Mouse (Mus musculus): ENCODE results near the gene Trp53tg5. TPM values are rescaled to one million over a fixed set of nuclear protein-coding genes. Genes with fewer than 3 reads are reported as not detected.

The Trp53tg5 gene
- polyA plus RNA-seq, 1 experiment from 2014 or later = not detected

DNA sequence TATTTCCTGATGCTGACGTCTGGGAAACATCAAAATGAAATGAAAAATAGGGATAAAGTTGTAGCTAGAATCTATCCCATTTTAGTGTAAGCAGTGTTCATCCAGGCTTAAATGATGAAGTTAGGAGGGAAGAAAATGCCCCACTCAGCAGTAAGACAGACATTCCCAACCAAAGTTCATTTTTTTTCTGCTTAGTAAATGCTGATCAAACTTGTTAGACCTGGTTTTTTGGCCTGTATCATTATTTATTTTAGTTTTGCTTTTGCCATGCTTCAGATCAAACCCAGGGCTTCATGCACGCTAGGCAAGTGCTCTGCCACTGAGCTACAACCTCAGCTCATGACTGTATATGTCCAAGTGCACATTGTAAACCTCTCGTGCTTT lies 27.4 kb downstream of the Trp53tg5 start:
- H3K4me3 ChIP-seq (replicated peaks; ENCODE audit: low read length) = no peak overlapping the region
- H3K9ac ChIP-seq (ENCODE audit: low read length) = no peak overlapping the region
- WGBS = 70% methylated on average over 3 of the region's 3 CpGs
- no peaks in the 10 kb centered on the region for H3K36me3 ChIP-seq (ENCODE audit: control insufficient read depth, insufficient read depth, low read length)
- no peak for ATAC-seq (ENCODE audit: insufficient read depth, low FRiP score)
- H3K4me1 ChIP-seq (ENCODE audit: control insufficient read depth, insufficient read depth, low read length) = peaks cover 23% of the 10 kb centered on the region
- H3K9me3 ChIP-seq (replicated peaks; ENCODE audit: control insufficient read depth, low read length) = no peaks in the 10 kb centered on the region
- no peaks in the 10 kb centered on the region for H3K27me3 ChIP-seq (ENCODE audit: control insufficient read depth, insufficient read depth, low read length)
- no peak overlapping the region for H3K4me2 ChIP-seq (ENCODE audit: low read depth, low read length)
- no peak overlapping the region for H3K27ac ChIP-seq (ENCODE audit: low read length)

DNA sequence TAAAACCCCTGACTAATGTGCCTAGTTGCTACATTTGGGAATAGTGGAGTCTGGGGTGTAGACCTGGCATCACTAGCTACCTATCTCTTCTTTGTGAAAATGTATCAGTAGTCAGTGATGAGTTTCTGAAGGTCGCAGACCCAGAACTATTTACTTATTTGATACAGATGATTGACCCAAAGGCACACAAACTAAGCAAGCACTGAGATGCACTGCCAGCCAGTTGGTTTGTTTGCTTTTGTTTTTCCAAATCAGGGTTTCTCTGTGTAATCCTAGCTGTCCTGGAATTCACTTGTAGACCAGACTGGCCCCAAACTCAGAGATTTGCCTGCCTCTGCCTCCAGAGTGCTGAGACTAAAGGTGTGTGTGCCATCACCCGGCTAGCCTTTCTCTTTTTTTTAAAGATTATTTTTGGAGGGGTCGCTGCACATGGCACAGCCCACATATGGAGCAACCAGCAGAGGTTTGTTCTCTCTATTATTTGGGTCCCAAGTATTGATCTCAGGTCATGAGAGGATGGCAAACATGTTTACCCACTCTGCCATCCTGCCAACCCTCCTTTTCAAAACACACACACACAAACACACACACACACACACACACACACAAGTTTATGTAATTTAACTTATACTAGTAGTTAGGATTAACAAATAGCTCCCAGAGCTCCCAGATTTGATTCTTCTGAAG lies 28.0 kb downstream of the Trp53tg5 start:
- Histone ChIP-seq H3K27ac (ENCODE audit: low read length) (no peak overlapping the region), H3K4me3 (replicated peaks; ENCODE audit: low read length) (no peak overlapping the region), H3K4me1 (ENCODE audit: control insufficient read depth, insufficient read depth, low read length) (peaks cover 27% of the 10 kb centered on the region), H3K36me3 (ENCODE audit: control insufficient read depth, insufficient read depth, low read length) (no peaks in the 10 kb centered on the region), H3K9me3 (replicated peaks; ENCODE audit: control insufficient read depth, low read length) (no peaks in the 10 kb centered on the region), H3K27me3 (ENCODE audit: control insufficient read depth, insufficient read depth, low read length) (no peaks in the 10 kb centered on the region), H3K4me2 (ENCODE audit: low read depth, low read length) (no peak overlapping the region), H3K9ac (ENCODE audit: low read length) (no peak overlapping the region)
- WGBS = 73% methylated on average over 3 of the region's 3 CpGs
- no peak for ATAC-seq (ENCODE audit: insufficient read depth, low FRiP score)

DNA sequence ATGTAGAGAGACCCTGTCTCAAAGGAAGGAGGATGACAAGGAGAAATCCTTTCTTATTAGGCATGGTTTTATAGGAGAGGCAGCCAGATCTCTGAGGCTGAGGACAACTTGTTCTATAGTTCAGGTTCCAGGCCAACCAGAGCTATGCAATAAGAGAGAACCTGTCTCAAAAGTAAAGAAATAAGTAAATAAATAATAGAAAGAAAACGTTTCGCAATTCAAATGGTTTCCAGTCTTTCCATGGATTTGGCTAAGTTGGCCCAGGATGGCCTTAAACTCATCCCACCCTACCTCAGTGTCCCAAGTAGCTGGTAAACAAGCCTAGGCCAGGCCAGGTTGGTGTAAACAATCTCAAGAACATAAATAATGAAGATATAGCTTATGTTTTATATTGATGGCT lies 28.8 kb downstream of the Trp53tg5 start:
- no peak overlapping the region for H3K27ac ChIP-seq (ENCODE audit: low read length)
- WGBS = 71% methylated on average over 2 of the region's 2 CpGs
- no peak overlapping the region for H3K9ac ChIP-seq (ENCODE audit: low read length)
- H3K9me3 ChIP-seq (replicated peaks; ENCODE audit: control insufficient read depth, low read length) = no peaks in the 10 kb centered on the region
- no peak overlapping the region for H3K4me2 ChIP-seq (ENCODE audit: low read depth, low read length)
- no peaks in the 10 kb centered on the region for H3K27me3 ChIP-seq (ENCODE audit: control insufficient read depth, insufficient read depth, low read length)
- H3K4me1 ChIP-seq (ENCODE audit: control insufficient read depth, insufficient read depth, low read length) = peaks cover 34% of the 10 kb centered on the region
- H3K4me3 ChIP-seq (replicated peaks; ENCODE audit: low read length) = no peak overlapping the region
- no peak for ATAC-seq (ENCODE audit: insufficient read depth, low FRiP score)
- H3K36me3 ChIP-seq (ENCODE audit: control insufficient read depth, insufficient read depth, low read length) = no peaks in the 10 kb centered on the region

DNA sequence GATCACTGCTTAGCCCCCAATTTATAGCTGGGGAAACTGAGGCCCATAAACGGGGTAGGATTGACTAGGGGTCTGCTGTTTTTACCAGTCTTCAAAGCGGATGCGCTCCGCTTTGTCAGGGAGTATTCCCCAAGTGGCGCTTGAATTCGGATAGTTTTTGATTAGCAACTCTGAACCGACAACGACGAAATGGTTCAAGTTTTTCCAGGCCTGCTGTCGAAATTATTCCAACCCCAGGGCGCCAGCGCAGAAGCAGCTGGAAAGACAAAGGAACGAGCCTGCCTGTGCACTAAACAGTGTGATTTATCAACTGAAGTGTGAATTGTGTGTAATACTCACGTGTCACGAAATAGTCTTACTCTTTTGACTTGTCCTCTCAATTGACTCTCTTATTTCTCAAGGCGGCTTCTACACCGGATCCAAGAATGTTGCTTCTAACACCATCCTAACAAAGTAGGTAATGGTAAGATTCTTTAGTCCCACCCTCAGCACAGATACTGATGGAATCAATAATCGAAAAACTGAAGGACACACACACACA lies 30.0 kb downstream of the Trp53tg5 start, which contains the start of gene Sdc4:
TSS of gene Sdc4 (minus strand) at position 428 of the 541 bp plus-strand sequence.
- no peak for ATAC-seq (ENCODE audit: insufficient read depth, low FRiP score)
- H3K36me3 ChIP-seq (ENCODE audit: control insufficient read depth, insufficient read depth, low read length) = no peaks in the 10 kb centered on the region
- peak within 1 kb of the TSS; percentile 86 for H3K27ac ChIP-seq (ENCODE audit: low read length)
- H3K9ac ChIP-seq (ENCODE audit: low read length) = peak within 1 kb of the TSS; percentile 81
- peak within 1 kb of the TSS; percentile 70 for H3K4me3 ChIP-seq (replicated peaks; ENCODE audit: low read length)
- no peaks in the 10 kb centered on the region for H3K9me3 ChIP-seq (replicated peaks; ENCODE audit: control insufficient read depth, low read length)
- peaks cover 34% of the 10 kb centered on the region for H3K4me1 ChIP-seq (ENCODE audit: control insufficient read depth, insufficient read depth, low read length)
- no peaks in the 10 kb centered on the region for H3K27me3 ChIP-seq (ENCODE audit: control insufficient read depth, insufficient read depth, low read length)
- peak within 1 kb of the TSS; percentile 60 for H3K4me2 ChIP-seq (ENCODE audit: low read depth, low read length)
- 10% methylated on average over 18 of the region's 18 CpGs for WGBS

DNA sequence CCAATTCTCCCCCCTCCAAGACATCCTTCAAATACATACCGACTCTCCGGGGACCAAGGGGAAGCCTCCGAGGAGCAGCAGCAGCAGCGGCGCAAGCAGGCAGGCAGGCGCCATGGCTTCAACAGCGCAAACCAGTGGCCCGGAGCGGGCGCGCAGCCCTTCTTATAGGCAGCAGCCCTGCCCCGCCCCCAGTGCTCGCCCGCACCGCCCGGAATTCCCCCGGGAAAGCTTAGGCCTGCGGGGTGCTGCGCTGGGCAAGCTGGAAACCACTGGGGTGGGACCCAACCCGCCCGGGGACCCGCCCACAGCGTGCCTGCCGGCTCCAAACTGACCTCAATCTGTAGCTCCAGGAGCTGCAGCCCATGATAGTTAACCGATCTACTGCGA lies 30.5 kb downstream of the Trp53tg5 start:
- Histone ChIP-seq H3K27ac (ENCODE audit: low read length) (peak overlapping the region; percentile 86), H3K27me3 (ENCODE audit: control insufficient read depth, insufficient read depth, low read length) (no peaks in the 10 kb centered on the region), H3K4me2 (ENCODE audit: low read depth, low read length) (peak overlapping the region; percentile 60), H3K4me1 (ENCODE audit: control insufficient read depth, insufficient read depth, low read length) (peaks cover 34% of the 10 kb centered on the region), H3K4me3 (replicated peaks; ENCODE audit: low read length) (peak overlapping the region; percentile 70), H3K9ac (ENCODE audit: low read length) (peak overlapping the region; percentile 81), H3K9me3 (replicated peaks; ENCODE audit: control insufficient read depth, low read length) (no peaks in the 10 kb centered on the region), H3K36me3 (ENCODE audit: control insufficient read depth, insufficient read depth, low read length) (no peaks in the 10 kb centered on the region)
- WGBS = 0% methylated on average over 26 of the region's 26 CpGs
- ATAC-seq (ENCODE audit: insufficient read depth, low FRiP score) = peak; percentile 93

DNA sequence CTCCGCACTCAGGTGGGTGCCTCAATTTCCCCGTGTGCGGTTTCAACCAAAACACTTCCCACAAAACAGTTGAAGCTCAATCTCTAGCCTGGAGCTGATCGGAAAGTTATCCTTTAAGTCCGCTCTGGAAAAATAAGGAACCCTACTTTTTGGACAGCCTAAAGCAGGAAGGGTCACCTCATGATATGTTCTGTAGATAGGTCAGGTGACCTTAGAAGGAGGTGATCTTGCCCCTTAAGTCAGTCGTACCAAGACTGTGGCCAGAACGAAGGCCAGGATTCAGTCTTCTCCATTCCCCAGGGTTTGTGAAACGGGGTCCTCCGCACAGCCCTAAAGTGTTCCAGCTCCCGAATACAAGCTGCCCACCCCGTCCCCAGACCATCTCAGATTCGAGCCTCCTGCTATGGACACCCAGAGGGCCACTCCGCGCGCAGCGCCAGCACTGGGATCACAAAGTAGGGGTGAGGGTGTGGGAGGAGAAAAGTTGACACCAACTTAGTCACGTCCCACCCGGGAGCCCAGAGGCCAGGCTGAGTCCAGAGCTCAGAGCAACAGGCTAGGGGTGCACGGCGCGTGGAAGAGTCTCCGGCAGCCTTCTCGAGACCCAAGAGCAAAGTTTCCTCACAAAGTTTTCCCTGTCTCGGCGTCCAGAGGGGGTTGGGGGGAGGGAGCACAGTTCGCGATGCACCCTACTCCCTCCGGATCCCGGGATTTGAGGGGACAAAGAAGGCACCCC lies 31.0 kb downstream of the Trp53tg5 start:
- peak overlapping the region; percentile 70 for H3K4me3 ChIP-seq (replicated peaks; ENCODE audit: low read length)
- peak overlapping the region; percentile 60 for H3K4me2 ChIP-seq (ENCODE audit: low read depth, low read length)
- H3K27ac ChIP-seq (ENCODE audit: low read length) = peak overlapping the region; percentile 86
- WGBS = 2% methylated on average over 29 of the region's 29 CpGs
- ATAC-seq (ENCODE audit: insufficient read depth, low FRiP score) = peak; percentile 61
- H3K36me3 ChIP-seq (ENCODE audit: control insufficient read depth, insufficient read depth, low read length) = no peaks in the 10 kb centered on the region
- no peaks in the 10 kb centered on the region for H3K9me3 ChIP-seq (replicated peaks; ENCODE audit: control insufficient read depth, low read length)
- peak overlapping the region; percentile 81 for H3K9ac ChIP-seq (ENCODE audit: low read length)
- peaks cover 39% of the 10 kb centered on the region for H3K4me1 ChIP-seq (ENCODE audit: control insufficient read depth, insufficient read depth, low read length)
- H3K27me3 ChIP-seq (ENCODE audit: control insufficient read depth, insufficient read depth, low read length) = no peaks in the 10 kb centered on the region

DNA sequence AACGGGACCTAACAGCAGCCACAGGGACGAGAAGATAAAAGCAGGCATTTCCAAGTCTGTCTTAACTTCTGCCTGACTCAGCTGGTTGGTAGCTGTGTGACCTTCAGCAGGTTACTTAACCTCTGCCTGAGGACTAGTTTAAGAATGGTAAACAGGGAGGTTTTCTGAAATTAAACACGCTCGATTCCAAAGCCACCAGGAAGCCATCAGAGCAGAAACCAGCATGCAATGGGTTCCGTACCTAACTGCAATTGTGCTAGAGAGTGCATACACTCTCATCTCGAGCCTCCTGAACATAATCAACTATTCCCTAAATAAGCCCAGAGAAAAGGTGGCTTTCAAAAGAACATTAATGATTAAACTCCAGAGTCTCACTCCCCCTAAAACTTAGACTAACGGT lies 31.8 kb downstream of the Trp53tg5 start:
- Histone ChIP-seq H3K4me1 (ENCODE audit: control insufficient read depth, insufficient read depth, low read length) (peaks cover 46% of the 10 kb centered on the region), H3K9ac (ENCODE audit: low read length) (peak overlapping the region; percentile 81), H3K36me3 (ENCODE audit: control insufficient read depth, insufficient read depth, low read length) (no peaks in the 10 kb centered on the region), H3K27me3 (ENCODE audit: control insufficient read depth, insufficient read depth, low read length) (no peaks in the 10 kb centered on the region), H3K4me3 (replicated peaks; ENCODE audit: low read length) (peak overlapping the region; percentile 70), H3K4me2 (ENCODE audit: low read depth, low read length) (peak overlapping the region; percentile 60), H3K27ac (ENCODE audit: low read length) (peak overlapping the region; percentile 86), H3K9me3 (replicated peaks; ENCODE audit: control insufficient read depth, low read length) (no peaks in the 10 kb centered on the region)
- 30% methylated on average over 7 of the region's 7 CpGs for WGBS
- no peak for ATAC-seq (ENCODE audit: insufficient read depth, low FRiP score)

DNA sequence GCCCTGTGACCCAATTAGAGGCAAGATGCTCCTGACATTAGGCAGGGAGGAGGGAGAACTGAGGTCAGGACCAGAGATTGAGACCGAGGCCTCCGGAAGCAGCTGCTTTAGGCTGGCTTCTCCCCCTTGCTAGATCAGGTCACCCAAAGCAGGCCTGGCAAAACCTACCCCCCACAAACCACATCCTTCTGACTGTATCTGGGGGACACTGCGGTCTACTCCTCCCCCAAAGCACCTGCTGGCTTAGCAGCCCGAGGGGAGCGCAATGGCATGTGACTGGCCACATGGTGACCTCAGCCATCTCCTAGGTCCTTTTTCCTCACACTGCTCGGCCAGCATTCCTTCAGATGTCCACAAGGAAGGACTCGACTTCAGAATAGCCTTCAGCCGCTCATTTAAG lies 32.4 kb downstream of the Trp53tg5 start:
- no peaks in the 10 kb centered on the region for H3K27me3 ChIP-seq (ENCODE audit: control insufficient read depth, insufficient read depth, low read length)
- H3K4me2 ChIP-seq (ENCODE audit: low read depth, low read length) = peak overlapping the region; percentile 60
- peak overlapping the region; percentile 86 for H3K27ac ChIP-seq (ENCODE audit: low read length)
- H3K4me1 ChIP-seq (ENCODE audit: control insufficient read depth, insufficient read depth, low read length) = peaks cover 51% of the 10 kb centered on the region
- 39% methylated on average over 8 of the region's 8 CpGs for WGBS
- H3K9ac ChIP-seq (ENCODE audit: low read length) = peak overlapping the region; percentile 81
- no peaks in the 10 kb centered on the region for H3K36me3 ChIP-seq (ENCODE audit: control insufficient read depth, insufficient read depth, low read length)
- peak overlapping the region; percentile 70 for H3K4me3 ChIP-seq (replicated peaks; ENCODE audit: low read length)
- ATAC-seq (ENCODE audit: insufficient read depth, low FRiP score) = no peak
- H3K9me3 ChIP-seq (replicated peaks; ENCODE audit: control insufficient read depth, low read length) = no peaks in the 10 kb centered on the region

DNA sequence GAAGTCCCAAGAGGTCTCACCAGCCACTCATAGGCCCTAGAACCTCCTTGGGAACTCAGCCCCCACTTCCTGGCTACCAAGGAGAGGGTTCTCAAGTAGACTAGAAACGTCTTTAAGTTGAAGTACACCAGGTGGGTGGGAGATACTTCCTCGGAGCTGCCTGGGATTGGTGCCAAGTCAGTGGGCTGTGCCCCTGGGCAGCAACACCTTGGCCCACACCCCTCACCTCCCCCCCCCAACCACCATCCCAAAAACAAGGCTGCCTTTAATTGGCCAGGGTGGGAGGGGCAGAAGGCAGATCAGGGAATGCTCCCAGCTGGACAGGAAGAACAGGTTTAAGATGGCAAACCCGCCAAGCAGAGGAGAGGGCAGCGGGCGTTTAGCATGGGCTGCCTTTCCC lies 33.2 kb downstream of the Trp53tg5 start:
- no peaks in the 10 kb centered on the region for H3K36me3 ChIP-seq (ENCODE audit: control insufficient read depth, insufficient read depth, low read length)
- no peaks in the 10 kb centered on the region for H3K27me3 ChIP-seq (ENCODE audit: control insufficient read depth, insufficient read depth, low read length)
- no peak overlapping the region for H3K9ac ChIP-seq (ENCODE audit: low read length)
- ATAC-seq (ENCODE audit: insufficient read depth, low FRiP score) = no peak
- H3K4me1 ChIP-seq (ENCODE audit: control insufficient read depth, insufficient read depth, low read length) = peaks cover 59% of the 10 kb centered on the region
- peak overlapping the region; percentile 70 for H3K4me3 ChIP-seq (replicated peaks; ENCODE audit: low read length)
- peak overlapping the region; percentile 86 for H3K27ac ChIP-seq (ENCODE audit: low read length)
- WGBS = 45% methylated on average over 5 of the region's 5 CpGs
- no peaks in the 10 kb centered on the region for H3K9me3 ChIP-seq (replicated peaks; ENCODE audit: control insufficient read depth, low read length)
- peak overlapping the region; percentile 60 for H3K4me2 ChIP-seq (ENCODE audit: low read depth, low read length)
